Mouse (Mus musculus): ENCODE measurements around the gene Celf5. TPM values are rescaled to one million over a fixed set of nuclear protein-coding genes. Genes with fewer than 3 reads are reported as not detected.

Gene Celf5
- polyA plus RNA-seq, 1 experiment from 2014 or later = 60.1 TPM

GRCm38 (mm10) chr10:81484441-81485059 is 2.0 kb upstream of the Celf5 start:
- WGBS = 30% methylated on average over 6 of the region's 6 CpGs
- Histone ChIP-seq H3K36me3 (ENCODE audit: control insufficient read depth, insufficient read depth, low read length) (peaks cover 24% of the 10 kb centered on the region), H3K9ac (ENCODE audit: low read depth, low read length) (no peak overlapping the region; the same call in 1 of the 2 replicates), H3K4me2 (ENCODE audit: low read length) (no peak overlapping the region), H3K27ac (ENCODE audit: low read depth, low read length) (peak overlapping the region; percentile 53; the same call in 1 of the 2 replicates), H3K4me1 (ENCODE audit: control insufficient read depth, insufficient read depth, low read depth, low read length) (peaks cover 27% of the 10 kb centered on the region), H3K9me3 (ENCODE audit: control insufficient read depth, low read length) (no peaks in the 10 kb centered on the region), H3K27me3 (replicated peaks; ENCODE audit: control insufficient read depth, insufficient read depth, low read length) (no peaks in the 10 kb centered on the region), H3K4me3 (ENCODE audit: low read length) (no peak overlapping the region)
- ATAC-seq = no peak

- Histone ChIP-seq H3K36me3 (ENCODE audit: control insufficient read depth, insufficient read depth, low read length) (peaks cover 22% of the 10 kb centered on the region), H3K4me3 (ENCODE audit: low read length) (no peak overlapping the region), H3K4me2 (ENCODE audit: low read length) (no peak overlapping the region), H3K27ac (ENCODE audit: low read depth, low read length) (peak overlapping the region; percentile 53; the same call in 1 of the 2 replicates), H3K27me3 (replicated peaks; ENCODE audit: control insufficient read depth, insufficient read depth, low read length) (no peaks in the 10 kb centered on the region), H3K9me3 (ENCODE audit: control insufficient read depth, low read length) (no peaks in the 10 kb centered on the region), H3K4me1 (ENCODE audit: control insufficient read depth, insufficient read depth, low read depth, low read length) (peaks cover 27% of the 10 kb centered on the region), H3K9ac (ENCODE audit: low read depth, low read length) (no peak overlapping the region)
- no peak for ATAC-seq
- WGBS = 15% methylated on average over 9 of the region's 9 CpGs
Observed at GRCm38 (mm10) chr10:81483983-81484382, 1.5 kb upstream of the Celf5 start.

- peak overlapping the region; percentile 81 for H3K9ac ChIP-seq (ENCODE audit: low read depth, low read length)
- peak overlapping the region; percentile 82 for H3K27ac ChIP-seq (ENCODE audit: low read depth, low read length)
- ATAC-seq = peak; percentile 41
- H3K4me2 ChIP-seq (ENCODE audit: low read length) = peak overlapping the region; percentile 71
- H3K27me3 ChIP-seq (replicated peaks; ENCODE audit: control insufficient read depth, insufficient read depth, low read length) = no peaks in the 10 kb centered on the region
- peaks cover 29% of the 10 kb centered on the region for H3K4me1 ChIP-seq (ENCODE audit: control insufficient read depth, insufficient read depth, low read depth, low read length)
- whole genome bisulfite sequencing = 2% methylated on average over 34 of the region's 35 CpGs
- peaks cover 3% of the 10 kb centered on the region for H3K36me3 ChIP-seq (ENCODE audit: control insufficient read depth, insufficient read depth, low read length)
- no peaks in the 10 kb centered on the region for H3K9me3 ChIP-seq (ENCODE audit: control insufficient read depth, low read length)
- peak overlapping the region; percentile 66 for H3K4me3 ChIP-seq (ENCODE audit: low read length)
Observed at GRCm38 (mm10) chr10:81481605-81482532, 640 bp downstream of the Celf5 start.

GRCm38 (mm10) chr10:81474461-81474860 is 8.0 kb downstream of the Celf5 start:
- no peaks in the 10 kb centered on the region for H3K27me3 ChIP-seq (replicated peaks; ENCODE audit: control insufficient read depth, insufficient read depth, low read length)
- peaks cover 29% of the 10 kb centered on the region for H3K4me1 ChIP-seq (ENCODE audit: control insufficient read depth, insufficient read depth, low read depth, low read length)
- 94% methylated on average over 10 of the region's 10 CpGs for WGBS
- H3K27ac ChIP-seq (ENCODE audit: low read depth, low read length) = no peak overlapping the region
- no peak for ATAC-seq
- H3K4me3 ChIP-seq (ENCODE audit: low read length) = no peak overlapping the region
- no peak overlapping the region for H3K9ac ChIP-seq (ENCODE audit: low read depth, low read length)
- no peaks in the 10 kb centered on the region for H3K9me3 ChIP-seq (ENCODE audit: control insufficient read depth, low read length)
- no peak overlapping the region for H3K4me2 ChIP-seq (ENCODE audit: low read length)
- peaks cover 4% of the 10 kb centered on the region; the same call in 1 of the 2 replicates for H3K36me3 ChIP-seq (ENCODE audit: control insufficient read depth, insufficient read depth, low read length)

DNA sequence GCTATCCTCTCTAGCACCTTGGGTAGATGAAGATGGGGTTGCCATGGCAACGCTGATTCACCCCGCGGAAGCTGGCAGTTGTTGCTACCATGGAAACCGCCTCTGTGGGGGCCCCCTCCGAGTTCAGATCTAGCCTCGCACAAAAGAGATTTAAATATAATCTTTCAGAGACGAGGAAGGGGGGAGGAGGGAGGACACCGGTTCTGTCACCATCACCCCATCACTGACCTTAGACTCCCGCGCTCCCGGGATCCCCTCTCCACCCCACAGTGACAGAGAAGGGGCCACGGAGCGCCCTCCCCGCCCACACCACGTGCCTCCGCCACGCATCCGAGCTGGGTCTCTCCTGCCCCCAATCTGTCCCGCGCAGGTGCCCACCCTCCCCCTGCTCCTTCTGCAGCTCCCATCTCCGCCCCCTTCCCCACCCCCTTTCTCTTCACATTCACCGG is 9.5 kb downstream of the Celf5 start:
- Histone ChIP-seq H3K4me3 (ENCODE audit: low read length) (peak overlapping the region; percentile 44), H3K9ac (ENCODE audit: low read depth, low read length) (peak overlapping the region; percentile 73), H3K27me3 (replicated peaks; ENCODE audit: control insufficient read depth, insufficient read depth, low read length) (no peaks in the 10 kb centered on the region), H3K27ac (ENCODE audit: low read depth, low read length) (peak overlapping the region; percentile 88), H3K36me3 (ENCODE audit: control insufficient read depth, insufficient read depth, low read length) (peaks cover 9% of the 10 kb centered on the region), H3K4me1 (ENCODE audit: control insufficient read depth, insufficient read depth, low read depth, low read length) (peaks cover 26% of the 10 kb centered on the region), H3K4me2 (ENCODE audit: low read length) (peak overlapping the region; percentile 72), H3K9me3 (ENCODE audit: control insufficient read depth, low read length) (no peaks in the 10 kb centered on the region)
- peak; percentile 82 for ATAC-seq
- 0% methylated on average over 21 of the region's 22 CpGs for WGBS

DNA sequence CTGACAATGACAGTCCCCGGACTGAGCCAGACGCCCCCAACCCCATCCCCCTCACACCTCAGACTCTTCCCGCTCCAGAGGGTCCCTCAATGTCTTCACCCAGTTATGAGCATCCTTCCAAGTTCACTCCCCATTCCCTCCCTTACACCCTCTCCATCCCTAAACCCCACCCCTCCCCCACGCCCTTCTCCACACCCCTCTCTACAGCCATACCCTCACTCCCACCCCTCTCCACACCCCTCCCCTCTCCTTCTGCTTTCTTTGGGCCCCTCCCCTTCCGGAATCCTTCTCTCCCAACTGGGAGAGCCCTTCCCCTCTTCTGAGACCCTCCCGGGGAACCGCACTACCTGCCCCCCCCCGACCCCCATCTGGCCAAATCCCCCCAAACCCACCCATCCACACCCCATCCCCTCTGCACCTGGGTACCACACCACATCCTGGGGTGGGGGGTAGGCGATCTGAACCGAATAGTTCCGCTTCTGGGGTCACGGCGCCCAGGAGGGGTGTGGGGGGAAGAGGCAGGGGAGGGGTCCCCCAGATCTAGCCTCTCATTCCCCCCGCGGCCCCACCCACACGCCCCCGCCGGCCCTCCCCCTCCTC is 10.0 kb downstream of the Celf5 start:
- peak overlapping the region; percentile 72 for H3K4me2 ChIP-seq (ENCODE audit: low read length)
- H3K9me3 ChIP-seq (ENCODE audit: control insufficient read depth, low read length) = no peaks in the 10 kb centered on the region
- H3K27me3 ChIP-seq (replicated peaks; ENCODE audit: control insufficient read depth, insufficient read depth, low read length) = no peaks in the 10 kb centered on the region
- peaks cover 26% of the 10 kb centered on the region for H3K4me1 ChIP-seq (ENCODE audit: control insufficient read depth, insufficient read depth, low read depth, low read length)
- H3K9ac ChIP-seq (ENCODE audit: low read depth, low read length) = peak overlapping the region; percentile 73
- H3K36me3 ChIP-seq (ENCODE audit: control insufficient read depth, insufficient read depth, low read length) = peaks cover 15% of the 10 kb centered on the region
- 3% methylated on average over 18 of the region's 18 CpGs for WGBS
- peak; percentile 22 for ATAC-seq
- H3K4me3 ChIP-seq (ENCODE audit: low read length) = peak overlapping the region; percentile 44
- peak overlapping the region; percentile 88 for H3K27ac ChIP-seq (ENCODE audit: low read depth, low read length)

GRCm38 (mm10) chr10:81470454-81470853 is 12.1 kb downstream of the Celf5 start:
- no peak overlapping the region for H3K27ac ChIP-seq (ENCODE audit: low read depth, low read length)
- no peaks in the 10 kb centered on the region for H3K9me3 ChIP-seq (ENCODE audit: control insufficient read depth, low read length)
- WGBS = 49% methylated on average over 18 of the region's 18 CpGs
- H3K27me3 ChIP-seq (replicated peaks; ENCODE audit: control insufficient read depth, insufficient read depth, low read length) = peaks cover 4% of the 10 kb centered on the region; the same call in 1 of the 2 replicates
- peaks cover 28% of the 10 kb centered on the region for H3K36me3 ChIP-seq (ENCODE audit: control insufficient read depth, insufficient read depth, low read length)
- H3K4me3 ChIP-seq (ENCODE audit: low read length) = no peak overlapping the region
- H3K4me1 ChIP-seq (ENCODE audit: control insufficient read depth, insufficient read depth, low read depth, low read length) = peaks cover 26% of the 10 kb centered on the region
- ATAC-seq = no peak
- no peak overlapping the region for H3K9ac ChIP-seq (ENCODE audit: low read depth, low read length)
- no peak overlapping the region for H3K4me2 ChIP-seq (ENCODE audit: low read length)

GRCm38 (mm10) chr10:81469253-81469652 is 13.3 kb downstream of the Celf5 start:
- H3K9ac ChIP-seq (ENCODE audit: low read depth, low read length) = no peak overlapping the region
- no peak overlapping the region for H3K4me2 ChIP-seq (ENCODE audit: low read length)
- H3K36me3 ChIP-seq (ENCODE audit: control insufficient read depth, insufficient read depth, low read length) = peaks cover 28% of the 10 kb centered on the region
- no peak overlapping the region for H3K4me3 ChIP-seq (ENCODE audit: low read length)
- 82% methylated on average over 5 of the region's 5 CpGs for WGBS
- no peak overlapping the region for H3K27ac ChIP-seq (ENCODE audit: low read depth, low read length)
- H3K9me3 ChIP-seq (ENCODE audit: control insufficient read depth, low read length) = no peaks in the 10 kb centered on the region
- peaks cover 30% of the 10 kb centered on the region for H3K4me1 ChIP-seq (ENCODE audit: control insufficient read depth, insufficient read depth, low read depth, low read length)
- peaks cover 10% of the 10 kb centered on the region for H3K27me3 ChIP-seq (replicated peaks; ENCODE audit: control insufficient read depth, insufficient read depth, low read length)
- ATAC-seq = no peak
